Mouse (Mus musculus) kidney, postnatal 0 days (tissue): ENCODE measurements around the gene Atp10b. TPM values are rescaled to one million over a fixed set of nuclear protein-coding genes. Genes with fewer than 3 reads are reported as not detected.

Source experiments
- ATAC-seq: fragments of 200-750 bp; cut with Nextera tagmentation; replicated peaks from 2 replicates; pipeline ENCODE4 v1.8.0; 2017; ENCODE audit warnings: low read depth, moderate number of reproducible peaks, moderate TSS enrichment, moderate library complexity; ENCODE audit not compliant: low FRiP score
- DNase-seq: peaks from one replicate; pipeline ENCODE4 v3.0.0-alpha.2; 2016; ENCODE audit warnings: low spot score
- H3K27ac ChIP-seq: fragments of 300-500 bp; sonication (generic); 2 replicates; pipeline ENCODE4 v1.5.1; 2014; ENCODE audit warnings: mild to moderate bottlenecking
- H3K27me3 ChIP-seq: fragments of 300-500 bp; sonication (generic); 2 replicates; pipeline ENCODE4 v1.6.1; 2014; ENCODE audit warnings: low read length, mixed read lengths; ENCODE audit not compliant: insufficient read depth
- H3K36me3 ChIP-seq: fragments of 300-500 bp; sonication (generic); 2 replicates; pipeline ENCODE4 v1.6.1; 2014; ENCODE audit warnings: low read length, mixed read lengths; ENCODE audit not compliant: insufficient read depth
- H3K4me1 ChIP-seq: fragments of 300-500 bp; sonication (generic); replicated peaks from 2 replicates; pipeline ENCODE4 v1.6.1; 2014; ENCODE audit warnings: antibody characterized with exemption, low read length, mixed read lengths; ENCODE audit not compliant: insufficient read depth
- H3K4me2 ChIP-seq: fragments of 300-500 bp; sonication (generic); 2 replicates; pipeline ENCODE4 v1.6.1; 2014; ENCODE audit warnings: mild to moderate bottlenecking, low read length, moderate library complexity, mixed read lengths
- H3K4me3 ChIP-seq: fragments of 300-500 bp; sonication (generic); replicated peaks from 2 replicates; pipeline ENCODE4 v1.5.1; 2014; ENCODE audit warnings: low read depth, low read length
- H3K9ac ChIP-seq: fragments of 300-500 bp; sonication (generic); 2 replicates; pipeline ENCODE4 v1.6.1; 2014; ENCODE audit warnings: low read depth, low read length
- H3K9me3 ChIP-seq: fragments of 300-500 bp; sonication (generic); replicated peaks from 2 replicates; pipeline ENCODE4 v1.6.1; 2016; ENCODE audit warnings: low read length, inconsistent platforms, mixed read lengths
- CTCF ChIP-seq: IDR thresholded peaks from 2 replicates; pipeline ENCODE4 v1.5.1; 2016; ENCODE audit warnings: antibody characterized with exemption, low read depth, mild to moderate bottlenecking, moderate library complexity
- WGBS: fragments of 180-500 bp; shearing (Covaris S2); extraction: QIAGEN DNeasy Blood & Tissue Kit; methylation state at CpG from one replicate; pipeline ENCODE4 v1.1.7; 2014; 5-methylcytosine and 5-hydroxymethylcytosine counted together
- polyA plus RNA-seq: library from polyadenylated mRNA; unstranded; fragments of >200 nt; fragmentation: Nextera tagmentation; extraction: Ambion mirVana; gene quantifications from 2 replicates; pipeline ENCODE4 v1.2.1, GENCODE M21; 2015

Atp10b gene
- polyA plus RNA-seq, 1 experiment from 2014 or later: 1.0 TPM

- no peak overlapping the region for H3K27ac ChIP-seq
- no peak for DNase-seq
- H3K4me3 ChIP-seq: no peak overlapping the region
- no peaks in the 10 kb centered on the region for H3K4me1 ChIP-seq
- no peak for TF ChIP-seq CTCF
- no peaks in the 10 kb centered on the region for H3K36me3 ChIP-seq
- no peak overlapping the region for H3K4me2 ChIP-seq
- WGBS: 69% methylated on average over 4 of the region's 4 CpGs
- H3K9me3 ChIP-seq: no peaks in the 10 kb centered on the region
- H3K27me3 ChIP-seq: no peaks in the 10 kb centered on the region
- ATAC-seq: no peak
- no peak overlapping the region for H3K9ac ChIP-seq
Measured at GRCm38 (mm10) chr11:43217021-43217420, 67.3 kb downstream of the Atp10b start.

- Histone ChIP-seq H3K9ac (no peak overlapping the region), H3K27ac (no peak overlapping the region), H3K4me1 (no peaks in the 10 kb centered on the region), H3K27me3 (no peaks in the 10 kb centered on the region), H3K4me3 (no peak overlapping the region), H3K36me3 (no peaks in the 10 kb centered on the region), H3K4me2 (no peak overlapping the region), H3K9me3 (no peaks in the 10 kb centered on the region)
- TF ChIP-seq CTCF: no peak
- no peak for ATAC-seq
- no peak for DNase-seq
- WGBS: 95% methylated on average over 6 of the region's 6 CpGs
Measured at GRCm38 (mm10) chr11:43230231-43230630, 80.6 kb downstream of the Atp10b start.

GRCm38 (mm10) chr11:43232073-43232472 is 82.4 kb downstream of the Atp10b start:
- TF ChIP-seq CTCF: no peak
- DNase-seq: no peak
- ATAC-seq: no peak
- H3K4me2 ChIP-seq: no peak overlapping the region
- no peak overlapping the region for H3K27ac ChIP-seq
- no peaks in the 10 kb centered on the region for H3K4me1 ChIP-seq
- no peaks in the 10 kb centered on the region for H3K36me3 ChIP-seq
- no peaks in the 10 kb centered on the region for H3K27me3 ChIP-seq
- no peak overlapping the region for H3K9ac ChIP-seq
- H3K9me3 ChIP-seq: no peaks in the 10 kb centered on the region
- WGBS: 80% methylated on average over 7 of the region's 7 CpGs
- H3K4me3 ChIP-seq: no peak overlapping the region

GRCm38 (mm10) chr11:43236360-43237039 is 86.8 kb downstream of the Atp10b start:
- Histone ChIP-seq H3K4me2 (no peak overlapping the region), H3K4me1 (no peaks in the 10 kb centered on the region), H3K4me3 (no peak overlapping the region), H3K9ac (no peak overlapping the region), H3K27ac (no peak overlapping the region), H3K36me3 (no peaks in the 10 kb centered on the region), H3K27me3 (no peaks in the 10 kb centered on the region), H3K9me3 (no peaks in the 10 kb centered on the region)
- ATAC-seq (no peak), DNase-seq (no peak)
- TF ChIP-seq CTCF: no peak
- 82% methylated on average over 8 of the region's 8 CpGs for WGBS

GRCm38 (mm10) chr11:43239804-43240203 is 90.1 kb downstream of the Atp10b start:
- Histone ChIP-seq H3K27me3 (no peaks in the 10 kb centered on the region), H3K4me3 (no peak overlapping the region), H3K4me1 (no peaks in the 10 kb centered on the region), H3K27ac (no peak overlapping the region), H3K9me3 (no peaks in the 10 kb centered on the region), H3K36me3 (no peaks in the 10 kb centered on the region), H3K9ac (no peak overlapping the region), H3K4me2 (no peak overlapping the region)
- ATAC-seq: no peak
- no peak for TF ChIP-seq CTCF
- no peak for DNase-seq
- 95% methylated on average over 8 of the region's 8 CpGs for WGBS

- TF ChIP-seq CTCF: no peak
- Histone ChIP-seq H3K27ac (no peak overlapping the region), H3K4me2 (no peak overlapping the region), H3K4me3 (no peak overlapping the region), H3K4me1 (no peaks in the 10 kb centered on the region), H3K9ac (no peak overlapping the region), H3K9me3 (no peaks in the 10 kb centered on the region), H3K36me3 (no peaks in the 10 kb centered on the region), H3K27me3 (no peaks in the 10 kb centered on the region)
- ATAC-seq (peak; percentile 23; the same call in 1 of the 2 replicates), DNase-seq (peak; percentile 59)
- WGBS: 25% methylated on average over 6 of the region's 6 CpGs
Measured at GRCm38 (mm10) chr11:43253034-43253433, 103.4 kb downstream of the Atp10b start.

- ATAC-seq (no peak), DNase-seq (no peak)
- 87% methylated on average over 4 of the region's 4 CpGs for WGBS
- Histone ChIP-seq H3K36me3 (no peaks in the 10 kb centered on the region), H3K4me3 (no peak overlapping the region), H3K27ac (no peak overlapping the region), H3K9me3 (no peaks in the 10 kb centered on the region), H3K9ac (no peak overlapping the region), H3K4me2 (no peak overlapping the region), H3K27me3 (no peaks in the 10 kb centered on the region), H3K4me1 (no peaks in the 10 kb centered on the region)
- no peak for TF ChIP-seq CTCF
Measured at GRCm38 (mm10) chr11:43255262-43255661, 105.6 kb downstream of the Atp10b start.
